Mouse (Mus musculus) liver, adult 2 months (tissue): ENCODE data around the gene Acvr1. TPM values are rescaled to one million over a fixed set of nuclear protein-coding genes. Genes with fewer than 3 reads are reported as not detected.

ENCODE experiments used
- DNase-seq: peaks from one replicate; pipeline ENCODE4 v3.0.0-alpha.2; 2011; ENCODE audit warnings: low read depth, low spot score; ENCODE audit errors: extremely low read depth
- H3K27ac ChIP-seq: fragments of 200-500 bp; replicated peaks from 2 replicates; pipeline ENCODE4 v1.5.1; 2012; ENCODE audit warnings: low read depth, mild to moderate bottlenecking, control low read depth, inconsistent platforms, low read length; ENCODE audit not compliant: insufficient read depth
- H3K27me3 ChIP-seq: fragments of 200-500 bp; 2 replicates; pipeline ENCODE4 v1.6.1; 2012; ENCODE audit warnings: mild to moderate bottlenecking, moderate library complexity, low read length, inconsistent platforms; ENCODE audit not compliant: control insufficient read depth, insufficient read depth
- H3K36me3 ChIP-seq: fragments of 200-500 bp; 2 replicates; pipeline ENCODE4 v1.6.1; 2012; ENCODE audit warnings: low read length, inconsistent platforms; ENCODE audit not compliant: control insufficient read depth, insufficient read depth
- H3K4me1 ChIP-seq: fragments of 200-500 bp; 2 replicates; pipeline ENCODE4 v1.6.1; 2011; ENCODE audit warnings: low read length; ENCODE audit not compliant: control insufficient read depth, insufficient read depth
- H3K4me3 ChIP-seq: fragments of 200-500 bp; 2 replicates; pipeline ENCODE4 v1.5.1; 2011; ENCODE audit warnings: low read depth, mild to moderate bottlenecking, control low read depth, low read length, moderate library complexity; ENCODE audit not compliant: insufficient read depth
- H3K79me2 ChIP-seq: fragments of 200-500 bp; 2 replicates; pipeline ENCODE4 v1.6.1; 2012; ENCODE audit warnings: inconsistent platforms, mild to moderate bottlenecking, low read length, moderate library complexity; ENCODE audit not compliant: control insufficient read depth, insufficient read depth
- H3K9ac ChIP-seq: fragments of 200-500 bp; 2 replicates; pipeline ENCODE4 v1.6.1; 2012; ENCODE audit warnings: low read depth, mild to moderate bottlenecking, control low read depth, inconsistent platforms, low read length
- CTCF ChIP-seq: fragments of 200-500 bp; IDR thresholded peaks from 2 replicates; pipeline ENCODE4 v1.5.1; 2011; ENCODE audit warnings: low read depth, low read length, control low read depth
- POLR2A ChIP-seq: fragments of 200-500 bp; IDR thresholded peaks from 2 replicates; pipeline ENCODE4 v1.6.1; 2011; ENCODE audit warnings: low read length, control low read depth; ENCODE audit not compliant: insufficient read depth; ENCODE audit errors: extremely low read depth
- WGBS: fragments of 180-500 bp; shearing (Covaris S2); methylation state at CpG from one replicate; pipeline ENCODE4 v1.1.7; 2018; 5-methylcytosine and 5-hydroxymethylcytosine counted together
- polyA plus RNA-seq: library from polyadenylated mRNA; depleted of rRNA; stranded (reverse); fragments of >200 nt; gene quantifications from 2 replicates; pipeline ENCODE4 v1.2.3, GENCODE M21; 2012
- total RNA-seq: library from RNA; depleted of rRNA; stranded (reverse); fragments of >200 nt; gene quantifications from 2 replicates; pipeline ENCODE4 v1.2.3, GENCODE M21; 2014

The Acvr1 gene
- total and polyA plus RNA-seq, 2 experiments, result 5.7 to 8.4 TPM

DNA sequence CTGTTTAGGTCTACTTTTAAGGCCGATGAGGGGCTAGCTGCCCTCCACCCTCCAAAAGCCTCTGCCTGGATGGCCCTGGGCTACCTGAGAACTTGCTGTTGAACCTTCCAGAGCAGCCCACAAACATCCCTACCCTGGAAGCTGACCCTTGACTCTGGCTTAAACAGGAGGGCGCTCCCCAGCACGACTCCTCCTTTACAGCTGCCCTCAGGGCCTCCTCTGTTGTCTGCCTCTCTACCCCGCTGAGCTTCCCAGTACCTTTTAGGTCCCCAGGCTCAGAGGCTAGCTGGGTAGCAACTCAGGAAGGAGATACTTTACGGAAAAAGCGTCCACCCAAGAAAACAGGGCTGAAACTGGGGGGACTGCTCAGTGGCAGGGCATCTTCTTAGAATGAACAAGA lies 15.1 kb downstream of the Acvr1 start:
- WGBS, result 46% methylated on average over 6 of the region's 6 CpGs
- Histone ChIP-seq H3K27ac (peak overlapping the region; percentile 93), H3K4me1 (peaks cover 36% of the 10 kb centered on the region), H3K27me3 (no peaks in the 10 kb centered on the region), H3K79me2 (peaks cover 48% of the 10 kb centered on the region; the same call in 1 of the 2 replicates), H3K4me3 (no peak overlapping the region), H3K36me3 (no peaks in the 10 kb centered on the region), H3K9ac (no peak overlapping the region)
- no peak for TF ChIP-seq CTCF
- no peak for TF ChIP-seq POLR2A
- no peak for DNase-seq

DNA sequence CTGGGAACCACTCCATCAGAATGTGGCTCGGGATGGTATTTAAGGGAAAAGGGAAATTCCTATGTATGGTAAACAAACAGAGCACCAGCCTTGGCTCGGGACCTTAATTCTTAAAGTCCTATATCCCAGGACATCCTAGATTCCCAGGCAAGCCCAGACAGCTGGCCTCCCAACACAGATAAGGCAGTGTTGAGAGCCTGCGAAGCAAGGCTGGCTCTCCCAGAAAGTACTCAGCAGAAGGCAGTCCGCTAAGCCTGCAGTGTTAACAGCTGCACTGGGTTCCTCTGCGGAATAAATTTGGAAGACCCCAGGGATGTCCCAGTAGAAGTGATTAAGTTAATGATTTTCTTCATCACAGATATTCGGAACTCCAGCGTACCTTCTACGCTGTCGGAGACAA lies 16.5 kb downstream of the Acvr1 start:
- H3K27ac ChIP-seq, result no peak overlapping the region
- H3K79me2 ChIP-seq, result peaks cover 49% of the 10 kb centered on the region; the same call in 1 of the 2 replicates

DNA sequence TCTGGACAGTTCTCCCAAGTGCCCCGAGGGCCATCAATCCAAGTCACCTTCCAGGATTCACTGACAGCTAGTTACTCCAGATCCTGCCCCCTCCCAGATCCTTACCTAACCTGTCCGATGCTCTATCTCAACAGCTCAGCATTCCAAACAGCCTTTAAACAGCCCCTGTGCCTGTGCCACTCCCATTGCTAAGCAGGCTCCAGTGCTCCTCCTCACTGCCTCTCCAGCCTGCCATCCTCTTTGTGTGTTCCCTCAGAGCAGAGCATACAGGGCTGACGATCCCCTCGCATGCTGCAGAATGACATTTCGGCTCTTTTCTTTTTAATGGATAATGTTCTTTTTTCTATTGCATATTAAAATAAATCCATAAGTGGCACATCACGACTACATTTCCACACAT lies 17.0 kb downstream of the Acvr1 start:
- TF ChIP-seq CTCF (no peak), POLR2A (no peak)
- 50% methylated on average over 6 of the region's 6 CpGs for WGBS
- DNase-seq, result no peak
- H3K4me3 ChIP-seq, result no peak overlapping the region
- H3K36me3 ChIP-seq, result no peaks in the 10 kb centered on the region
- peaks cover 32% of the 10 kb centered on the region for H3K4me1 ChIP-seq
- H3K27ac ChIP-seq, result no peak overlapping the region
- no peaks in the 10 kb centered on the region for H3K27me3 ChIP-seq
- H3K79me2 ChIP-seq, result peaks cover 46% of the 10 kb centered on the region; the same call in 1 of the 2 replicates
- H3K9ac ChIP-seq, result no peak overlapping the region

More for the DNA sequence above, 16.5 kb downstream of the Acvr1 start:
- Histone ChIP-seq H3K27me3 (no peaks in the 10 kb centered on the region), H3K9ac (no peak overlapping the region), H3K36me3 (no peaks in the 10 kb centered on the region), H3K4me1 (peaks cover 32% of the 10 kb centered on the region), H3K4me3 (no peak overlapping the region)
- WGBS, result 79% methylated on average over 9 of the region's 9 CpGs
- no peak for DNase-seq
- TF ChIP-seq CTCF (no peak), POLR2A (no peak)

DNA sequence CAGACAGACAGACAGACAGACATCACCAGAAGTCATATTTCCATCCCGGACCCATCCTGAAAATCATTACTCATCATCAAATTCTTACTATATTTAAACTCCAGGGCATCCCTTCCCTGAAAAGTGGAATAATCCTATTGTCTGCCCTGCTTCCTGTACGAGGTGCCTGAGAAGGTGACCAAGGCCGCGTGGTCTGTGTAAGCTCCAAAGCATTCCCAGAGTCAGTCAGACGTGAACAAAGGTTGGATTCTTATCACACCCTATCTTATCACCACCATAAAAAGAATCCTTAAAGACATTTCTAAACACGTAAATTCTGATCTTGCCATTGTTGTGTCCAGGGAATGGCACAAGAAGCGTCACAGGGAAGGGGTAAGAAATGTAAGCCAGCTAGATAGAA lies 18.0 kb downstream of the Acvr1 start:
- H3K27ac ChIP-seq, result no peak overlapping the region
- H3K27me3 ChIP-seq, result no peaks in the 10 kb centered on the region
- H3K4me3 ChIP-seq, result no peak overlapping the region
- DNase-seq, result no peak
- H3K79me2 ChIP-seq, result peaks cover 53% of the 10 kb centered on the region; the same call in 1 of the 2 replicates
- no peak overlapping the region for H3K9ac ChIP-seq
- 37% methylated on average over 7 of the region's 7 CpGs for WGBS
- H3K36me3 ChIP-seq, result no peaks in the 10 kb centered on the region
- TF ChIP-seq POLR2A, result no peak
- TF ChIP-seq CTCF, result no peak
- peaks cover 32% of the 10 kb centered on the region for H3K4me1 ChIP-seq

DNA sequence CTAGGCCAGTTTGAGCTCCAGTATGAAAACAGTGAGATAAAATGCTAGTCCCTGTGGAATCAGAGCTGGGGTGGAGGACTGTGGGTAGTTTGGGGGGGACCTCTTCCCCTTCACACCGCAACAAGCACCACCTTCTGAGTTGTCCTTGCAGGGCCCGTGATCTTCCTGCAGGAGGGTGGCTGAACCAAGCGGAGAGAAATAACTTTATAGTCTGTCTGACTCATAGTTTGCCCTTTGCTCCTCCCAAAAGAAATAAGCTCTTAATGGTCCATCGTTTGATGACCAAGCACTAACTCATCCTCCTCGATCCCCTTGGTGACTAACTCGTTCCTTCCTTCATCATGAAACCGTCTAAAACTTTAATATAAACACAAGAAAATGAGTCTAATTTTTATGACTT lies 20.7 kb downstream of the Acvr1 start:
- WGBS, result 85% methylated on average over 7 of the region's 7 CpGs

DNA sequence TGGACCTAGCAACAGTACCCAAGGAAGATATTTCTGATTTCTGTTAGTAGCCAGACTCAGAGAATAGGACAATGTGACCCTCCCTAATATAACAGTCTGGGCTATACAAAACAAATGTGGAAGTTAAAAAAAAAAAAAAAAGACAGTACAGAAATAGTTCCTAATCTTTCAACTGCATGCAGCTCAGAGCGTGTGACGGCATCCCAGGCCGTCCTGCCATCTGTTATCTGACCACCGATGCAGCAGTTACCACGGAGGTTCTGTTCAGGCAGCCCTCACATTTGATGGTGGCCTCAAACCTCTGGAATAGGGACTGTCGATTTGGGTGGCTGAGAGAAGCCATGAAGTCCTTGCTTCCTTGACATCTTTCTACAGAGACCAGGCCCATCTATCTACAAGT lies 22.6 kb downstream of the Acvr1 start:
- TF ChIP-seq POLR2A, result no peak
- no peak for TF ChIP-seq CTCF
- H3K4me1 ChIP-seq, result peaks cover 8% of the 10 kb centered on the region
- no peak overlapping the region for H3K27ac ChIP-seq
- H3K36me3 ChIP-seq, result no peaks in the 10 kb centered on the region
- H3K27me3 ChIP-seq, result no peaks in the 10 kb centered on the region
- no peak overlapping the region for H3K9ac ChIP-seq
- DNase-seq, result no peak
- peaks cover 52% of the 10 kb centered on the region for H3K79me2 ChIP-seq
- H3K4me3 ChIP-seq, result no peak overlapping the region
- WGBS, result 74% methylated on average over 6 of the region's 6 CpGs

More for the DNA sequence above, 20.7 kb downstream of the Acvr1 start:
- Histone ChIP-seq H3K9ac (no peak overlapping the region), H3K4me3 (no peak overlapping the region), H3K27ac (no peak overlapping the region), H3K36me3 (no peaks in the 10 kb centered on the region), H3K27me3 (no peaks in the 10 kb centered on the region), H3K79me2 (peaks cover 56% of the 10 kb centered on the region; the same call in 1 of the 2 replicates), H3K4me1 (peaks cover 20% of the 10 kb centered on the region)
- TF ChIP-seq POLR2A (no peak), CTCF (no peak)
- DNase-seq, result no peak
